Mouse (Mus musculus) ES-Bruce4 (cell line): Measurements from ENCODE around the gene Pimreg. TPM values are rescaled to one million over a fixed set of nuclear protein-coding genes. Genes with fewer than 3 reads are reported as not detected.

Experiments used
- H3K27ac ChIP-seq: 2 replicates; pipeline ENCODE4 v1.5.1; 2012; ENCODE audit warnings: low read length, inconsistent platforms; ENCODE audit not compliant: insufficient read depth
- H3K27me3 ChIP-seq: 2 replicates; pipeline ENCODE4 v1.6.1; 2012; ENCODE audit warnings: mild to moderate bottlenecking, low read length, inconsistent platforms; ENCODE audit not compliant: control insufficient read depth, poor library complexity, insufficient read depth, severe bottlenecking
- H3K36me3 ChIP-seq: 2 replicates; pipeline ENCODE4 v1.6.1; 2012; ENCODE audit warnings: inconsistent platforms, mild to moderate bottlenecking, low read length, moderate library complexity; ENCODE audit not compliant: control insufficient read depth, poor library complexity, insufficient read depth, severe bottlenecking
- H3K4me1 ChIP-seq: one replicate; pipeline ENCODE4 v1.8.1; 2011; ENCODE audit warnings: low read length; ENCODE audit not compliant: control insufficient read depth, insufficient read depth
- H3K4me3 ChIP-seq: 2 replicates; pipeline ENCODE4 v1.5.1; 2011; ENCODE audit warnings: low read depth, mild to moderate bottlenecking, low read length
- H3K9ac ChIP-seq: 2 replicates; pipeline ENCODE4 v1.6.1; 2012; ENCODE audit warnings: low read depth, mild to moderate bottlenecking, inconsistent platforms; ENCODE audit not compliant: poor library complexity, severe bottlenecking
- H3K9me3 ChIP-seq: replicated peaks from 2 replicates; pipeline ENCODE4 v1.6.1; 2012; ENCODE audit warnings: mild to moderate bottlenecking, low read length, inconsistent platforms; ENCODE audit not compliant: control insufficient read depth, poor library complexity, insufficient read depth, severe bottlenecking
- CTCF ChIP-seq: IDR thresholded peaks from one replicate; pipeline ENCODE4 v1.8.1; 2011; ENCODE audit warnings: low read depth, low read length
- EP300 ChIP-seq: IDR thresholded peaks from 2 replicates; pipeline ENCODE4 v1.6.1; 2011; ENCODE audit warnings: low read depth, low read length; ENCODE audit not compliant: insufficient read depth
- POLR2A ChIP-seq: IDR thresholded peaks from one replicate; pipeline ENCODE4 v1.8.1; 2011; ENCODE audit warnings: low read length; ENCODE audit not compliant: insufficient read depth
- polyA plus RNA-seq: library from polyadenylated mRNA; stranded (reverse); fragments of >200 nt; gene quantifications from 2 replicates; pipeline ENCODE4 v1.2.4, GENCODE M21; 2011; ENCODE audit warnings: low read depth; ENCODE audit not compliant: missing spikeins, insufficient read depth, insufficient read length

Pimreg gene
- polyA plus RNA-seq, 1 experiment: 43.6 TPM

DNA sequence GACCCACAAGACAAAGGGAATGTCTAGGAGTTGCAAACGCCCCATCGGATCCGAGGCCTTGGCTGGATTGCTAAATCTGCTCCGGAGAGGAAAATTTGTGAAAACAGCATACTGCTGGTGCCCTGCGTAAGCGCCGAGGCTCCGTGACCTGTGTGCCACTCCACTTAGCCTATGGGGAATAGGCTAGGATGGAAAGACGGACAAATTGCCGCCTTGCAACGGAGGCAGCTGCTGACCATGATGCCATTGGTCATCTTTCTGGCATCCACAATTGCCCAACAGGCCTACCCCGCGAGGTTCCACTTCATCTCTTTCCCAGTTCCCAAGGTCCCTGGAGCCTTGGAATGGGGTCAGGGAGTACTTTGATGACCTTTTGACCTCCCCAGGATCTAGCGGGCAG, 799 bp downstream of the Pimreg start:
- Histone ChIP-seq H3K27ac (no peak overlapping the region), H3K9me3 (no peaks in the 10 kb centered on the region), H3K36me3 (no peaks in the 10 kb centered on the region; the same call in 1 of the 2 replicates), H3K4me1 (peaks cover 3% of the 10 kb centered on the region), H3K4me3 (peak overlapping the region; percentile 95), H3K27me3 (no peaks in the 10 kb centered on the region), H3K9ac (peak overlapping the region; percentile 81)
- no peak for TF ChIP-seq CTCF
- TF ChIP-seq EP300: no peak
- TF ChIP-seq POLR2A: no peak

DNA sequence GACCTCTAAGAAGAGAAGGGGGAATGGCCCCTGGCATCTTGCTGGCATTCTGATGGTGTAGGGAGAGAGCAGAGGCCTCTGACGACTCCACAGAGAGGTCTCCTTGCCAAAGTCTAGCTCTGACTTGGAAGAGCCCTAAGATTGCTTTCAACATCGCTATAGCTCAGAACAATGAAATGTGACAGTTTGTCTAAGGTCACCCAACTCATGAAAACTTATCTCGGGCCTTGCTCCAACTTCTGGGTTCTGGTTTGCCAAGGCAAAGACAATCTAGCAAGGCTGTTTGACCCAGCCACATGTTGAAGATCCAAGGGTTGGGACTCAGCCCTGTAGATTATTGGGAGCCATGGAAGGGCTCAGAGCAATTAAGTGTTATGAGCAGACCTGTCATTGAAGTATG, 2.4 kb downstream of the Pimreg start:
- H3K4me1 ChIP-seq: peaks cover 3% of the 10 kb centered on the region
- H3K27ac ChIP-seq: no peak overlapping the region
- TF ChIP-seq CTCF: no peak
- no peak for TF ChIP-seq EP300
- no peak for TF ChIP-seq POLR2A
- no peaks in the 10 kb centered on the region; the same call in 1 of the 2 replicates for H3K36me3 ChIP-seq
- no peaks in the 10 kb centered on the region for H3K27me3 ChIP-seq
- H3K9me3 ChIP-seq: no peaks in the 10 kb centered on the region
- no peak overlapping the region for H3K4me3 ChIP-seq
- H3K9ac ChIP-seq: no peak overlapping the region

DNA sequence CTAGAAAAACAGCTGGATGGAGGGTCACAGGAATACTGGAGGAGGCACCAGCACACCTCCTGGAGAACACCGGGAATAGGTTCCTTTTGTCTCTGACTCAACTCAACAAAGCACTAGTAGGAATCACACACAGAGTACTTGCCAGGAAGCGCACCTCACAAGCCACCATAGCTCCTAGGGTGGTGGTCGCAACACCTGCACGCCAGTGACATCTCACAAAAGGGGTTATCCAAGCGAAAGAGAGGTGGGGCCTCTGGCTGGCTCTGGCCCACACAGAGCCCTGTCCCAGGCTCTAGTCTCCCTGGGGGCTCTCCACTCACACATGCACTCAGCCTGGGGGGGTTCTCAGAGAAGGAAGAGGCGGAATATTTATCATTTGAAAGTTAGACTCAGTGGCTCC, 6.9 kb downstream of the Pimreg start:
- H3K9me3 ChIP-seq: no peaks in the 10 kb centered on the region
- TF ChIP-seq POLR2A (no peak), EP300 (no peak), CTCF (no peak)
- no peak overlapping the region for H3K9ac ChIP-seq
- no peaks in the 10 kb centered on the region for H3K4me1 ChIP-seq
- H3K27ac ChIP-seq: no peak overlapping the region
- no peaks in the 10 kb centered on the region for H3K27me3 ChIP-seq
- no peak overlapping the region for H3K4me3 ChIP-seq
- H3K36me3 ChIP-seq: no peaks in the 10 kb centered on the region; the same call in 1 of the 2 replicates

DNA sequence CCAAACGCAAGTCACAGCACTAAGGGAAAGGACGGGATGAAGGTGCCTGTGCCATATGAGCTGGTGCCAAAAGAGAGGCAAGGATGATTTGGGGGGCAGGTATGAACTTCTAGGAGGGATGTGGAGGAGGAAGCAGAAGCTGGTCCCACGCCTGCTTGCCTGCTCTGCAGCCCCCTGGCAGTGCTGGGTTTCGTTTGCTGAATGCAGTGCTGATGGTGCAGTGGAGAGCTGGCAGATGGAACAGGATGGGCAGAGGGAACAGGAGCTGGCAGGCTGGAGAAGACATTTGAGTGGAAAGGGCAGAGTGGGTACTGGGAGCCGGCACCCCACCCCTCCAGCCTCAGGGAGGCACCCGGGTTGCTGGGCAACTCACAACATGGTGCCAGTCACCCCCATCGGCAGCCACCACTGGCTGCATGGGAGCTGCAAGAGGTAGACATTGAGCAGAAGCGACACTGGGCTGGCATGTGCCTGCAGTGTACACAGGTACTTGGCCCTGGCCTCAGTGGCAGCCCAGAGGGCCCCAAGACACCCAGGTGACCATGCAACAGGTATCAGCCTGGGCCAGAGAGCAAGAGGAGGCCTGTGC, 7.4 kb downstream of the Pimreg start:
- Histone ChIP-seq H3K4me3 (no peak overlapping the region), H3K36me3 (no peaks in the 10 kb centered on the region; the same call in 1 of the 2 replicates), H3K27me3 (no peaks in the 10 kb centered on the region), H3K9me3 (no peaks in the 10 kb centered on the region), H3K9ac (no peak overlapping the region), H3K4me1 (no peaks in the 10 kb centered on the region), H3K27ac (no peak overlapping the region)
- no peak for TF ChIP-seq CTCF
- no peak for TF ChIP-seq POLR2A
- no peak for TF ChIP-seq EP300

DNA sequence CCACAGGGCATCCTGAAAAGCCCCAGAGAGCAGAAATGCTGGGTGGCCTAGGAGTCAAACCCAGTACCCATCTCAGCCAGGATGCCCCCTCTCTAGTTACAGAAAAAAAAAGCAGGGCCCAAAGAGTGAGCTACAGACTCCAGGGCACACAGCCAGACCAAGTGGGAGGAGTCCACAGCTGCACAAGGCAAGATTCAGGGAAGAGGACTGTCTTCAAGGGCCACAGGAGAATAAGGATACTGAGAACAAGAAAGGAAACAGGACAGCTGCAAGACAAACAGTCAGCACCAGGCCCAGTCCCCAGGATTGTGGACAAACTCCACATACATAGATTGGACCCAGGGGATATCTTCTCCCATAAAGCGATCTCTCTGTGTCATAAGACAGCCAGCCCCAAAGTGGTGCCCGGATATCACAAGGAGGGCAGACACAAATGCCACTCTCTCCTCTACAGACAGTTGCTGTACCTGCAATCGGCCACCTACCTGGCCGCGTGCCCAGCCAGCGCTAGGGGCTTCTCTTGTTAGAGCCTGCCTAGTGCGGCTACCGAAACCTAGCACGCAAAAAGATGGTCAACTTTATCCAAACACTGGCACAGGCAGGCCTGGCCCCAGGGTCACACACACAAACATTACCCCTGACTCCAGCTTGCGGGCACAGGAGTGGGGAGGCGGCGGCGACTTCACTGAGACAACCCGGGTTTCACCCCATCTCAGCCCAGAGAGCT, 8.5 kb downstream of the Pimreg start:
- no peak overlapping the region for H3K27ac ChIP-seq
- TF ChIP-seq POLR2A (no peak), EP300 (no peak), CTCF (no peak)
- H3K27me3 ChIP-seq: no peaks in the 10 kb centered on the region
- H3K36me3 ChIP-seq: no peaks in the 10 kb centered on the region; the same call in 1 of the 2 replicates
- no peaks in the 10 kb centered on the region for H3K4me1 ChIP-seq
- H3K9me3 ChIP-seq: no peaks in the 10 kb centered on the region
- H3K9ac ChIP-seq: peak overlapping the region; percentile 44
- peak overlapping the region; percentile 59 for H3K4me3 ChIP-seq
